Mouse (Mus musculus) cerebellum, adult 2 months (tissue): ENCODE measurements around the gene Tmem147.

Source experiments
- CTCF ChIP-seq: fragments of 200-500 bp; IDR thresholded peaks from 2 replicates; pipeline ENCODE4 v1.5.1; 2011; ENCODE audit warnings: low read depth, mild to moderate bottlenecking, control low read depth, low read length, moderate library complexity, borderline replicate concordance; ENCODE audit not compliant: insufficient read depth
- POLR2A ChIP-seq: fragments of 200-500 bp; IDR thresholded peaks from 2 replicates; pipeline ENCODE4 v1.6.1; 2011; ENCODE audit warnings: low read length, control low read depth, borderline replicate concordance; ENCODE audit not compliant: insufficient read depth

DNA sequence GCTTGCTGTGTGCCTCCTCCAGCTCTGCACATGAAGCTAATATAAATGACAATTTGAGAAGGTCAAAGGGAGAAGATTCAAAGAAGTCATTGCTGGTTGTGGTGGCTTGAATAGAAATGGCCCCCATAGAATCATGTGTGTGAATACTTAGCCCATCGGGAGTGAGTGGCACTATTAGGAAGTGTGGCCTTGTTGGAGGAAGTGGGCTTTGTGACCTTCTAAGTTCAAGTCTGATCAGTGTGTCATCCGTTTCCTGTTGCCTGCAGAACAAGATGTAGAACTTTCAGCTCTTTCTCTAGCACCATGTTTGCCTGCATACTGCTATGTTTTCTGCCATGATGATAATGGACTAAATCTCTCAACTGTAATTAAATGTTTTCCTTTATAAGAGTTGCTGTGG is 45.9 kb downstream of the Tmem147 start:
- TF ChIP-seq CTCF (no peak), POLR2A (no peak)
